In genomic region chr6:124930754-124931524, GRCm38 (mm10) we compare ENCODE assay signal across 8 mouse cellular contexts. TPM values are rescaled to one million over a fixed set of nuclear protein-coding genes. Genes with fewer than 3 reads are reported as not detected.
DNase-seq lines count a peak whose midpoint lies in the region; ATAC-seq lines count a peak whose summit lies in the region.

Gene Mlf2 (plus strand): TSS chr6:124931386.

- H3K27me3 ChIP-seq in hindbrain, embryonic 13.5 days, result no peaks in the 10 kb centered on the region

- WGBS in hindbrain, embryonic 13.5 days, result under 1% methylated on average over 46 of the region's 64 CpGs

- peak within 1 kb of the TSS; percentile 96 for H3K4me3 ChIP-seq in hindbrain, embryonic 13.5 days

- H3K9ac ChIP-seq in hindbrain, embryonic 13.5 days, result peak within 1 kb of the TSS; percentile 97

- H3K4me1 ChIP-seq in hindbrain, embryonic 13.5 days (replicated peaks), result peaks cover 33% of the 10 kb centered on the region

- ATAC-seq in hindbrain, embryonic 13.5 days (ENCODE audit: low FRiP score), result peak; percentile 94

- peak; percentile 100 for DNase-seq in NIH3T3 (ENCODE audit: low read depth)
- DNase-seq in cerebellum, postnatal 10 days, result peak; percentile 100
- DNase-seq in frontal cortex, postnatal 14 days (ENCODE audit: low spot score in 2 of 2), result peak; percentile 97 to 98
- peak; percentile 97 to 99 for DNase-seq in layer of hippocampus, postnatal 25 days (ENCODE audit: extremely low spot score in 1 of 2, low spot score in 1 of 2)
- peak; percentile 99 for DNase-seq in lung, postnatal 25 days (ENCODE audit: low spot score)
- DNase-seq in retina, embryonic 14.5 days (ENCODE audit: low spot score), result peak; percentile 100
- peak; percentile 99 for DNase-seq in thymus, postnatal 4 days

- peak within 1 kb of the TSS; percentile 96 for H3K27ac ChIP-seq in hindbrain, embryonic 13.5 days

- no peaks in the 10 kb centered on the region for H3K9me3 ChIP-seq in hindbrain, embryonic 13.5 days

- H3K36me3 ChIP-seq in hindbrain, embryonic 13.5 days, result peaks cover 33% of the 10 kb centered on the region

- H3K4me2 ChIP-seq in hindbrain, embryonic 13.5 days, result peak within 1 kb of the TSS; percentile 96

RNA-seq across cellular contexts. Expression of gene Mlf2, which starts in this region (rescaled TPM):
- 481 and 505 TPM in 2 replicates for polyA plus RNA-seq in hindbrain, embryonic 13.5 days (2015; fragmentation: Nextera tagmentation; extraction: Ambion mirVana)
- 100 to 1,000 TPM; 670 to 704 TPM for total RNA-seq in layer of hippocampus, postnatal 25 days (2021)

Comparison
In these comparisons a context has a peak if more than half of its experiments do, and no peak if none do; other contexts are left out.
1. Peak in every context shown above with its lines: DNase-seq, ATAC-seq, H3K4me3 ChIP-seq and H3K27ac ChIP-seq.